In genomic region chr7:48017874-48018273, GRCm38 (mm10) we compare ENCODE assay signal across 26 mouse cellular contexts. TPM values are rescaled to one million over a fixed set of nuclear protein-coding genes. Genes with fewer than 3 reads are reported as not detected.
DNase-seq lines count a peak whose midpoint lies in the region; ATAC-seq and TF ChIP-seq lines count a peak whose summit lies in the region.
"Had no signal": no experiment of that assay in that cellular context is flagged by ENCODE, and none has a peak within 500 bp of the region (broad histone marks: within the 10 kb centered on the region; RNA-seq: fewer than 3 reads in every experiment).

No protein-coding gene starts in this region.

- H3K4me3 ChIP-seq in intestine, postnatal 0 days (ENCODE audit: low read depth, low read length): no peak overlapping the region
- no peak overlapping the region for H3K4me3 ChIP-seq in intestine, embryonic 16.5 days (ENCODE audit: low read length)
- no peak overlapping the region for H3K4me3 ChIP-seq in heart, embryonic 11.5 days (ENCODE audit: low read depth, low read length)
- H3K4me3 ChIP-seq: embryonic facial prominence, embryonic 10.5 days; forebrain, embryonic 13.5 days; gastrocnemius, adult 2 months; hindbrain, embryonic 13.5 days; intestine, embryonic 15.5 days had no signal

- no peak overlapping the region for H3K4me2 ChIP-seq in intestine, postnatal 0 days (replicated peaks; ENCODE audit: low read depth)
- no peak overlapping the region for H3K4me2 ChIP-seq in intestine, embryonic 16.5 days (ENCODE audit: low read depth, low read length)
- H3K4me2 ChIP-seq in heart, embryonic 11.5 days: no peak overlapping the region
- H3K4me2 ChIP-seq: forebrain, embryonic 13.5 days; hindbrain, embryonic 13.5 days; intestine, embryonic 15.5 days had no signal

- DNase-seq in 416B (ENCODE audit: low read depth) (peak; percentile 36), ES-CJ7 (ENCODE audit: low read depth, low spot score) (peak; percentile 9)
- no peak for DNase-seq in gastrocnemius, adult 8-10 months (ENCODE audit: low spot score in 2 of 2)
- DNase-seq: adrenal gland, adult 2 months; adrenal gland, postnatal 25 days; B cell, adult 2 months; cerebellum, adult 18-20 months; cerebellum, adult 9-11 months; cerebellum, postnatal 36 days; gastrocnemius, adult 2 months; gastrocnemius, postnatal 36 days; heart, adult 11 months; heart, postnatal 10 days; heart, postnatal 4 days had no signal

- no peaks in the 10 kb centered on the region for H3K9me3 ChIP-seq in intestine, postnatal 0 days (ENCODE audit: control insufficient read depth)
- no peaks in the 10 kb centered on the region for H3K9me3 ChIP-seq in intestine, embryonic 16.5 days (ENCODE audit: control insufficient read depth, low read length)
- no peaks in the 10 kb centered on the region for H3K9me3 ChIP-seq in heart, embryonic 11.5 days (replicated peaks; ENCODE audit: control insufficient read depth, low read length)
- H3K9me3 ChIP-seq: embryonic facial prominence, embryonic 10.5 days; forebrain, embryonic 13.5 days; hindbrain, embryonic 13.5 days; intestine, embryonic 15.5 days had no signal

- 59% methylated on average over 2 of the region's 2 CpGs for WGBS in intestine, postnatal 0 days
- 51% methylated on average over 2 of the region's 2 CpGs for WGBS in intestine, embryonic 16.5 days
- 47% methylated on average over 2 of the region's 2 CpGs for WGBS in heart, embryonic 11.5 days (ENCODE audit: insufficient replicate concordance)

- no peaks in the 10 kb centered on the region for H3K4me1 ChIP-seq in intestine, postnatal 0 days (replicated peaks; ENCODE audit: control insufficient read depth, insufficient read depth, low read length)
- H3K4me1 ChIP-seq in intestine, embryonic 16.5 days (ENCODE audit: control insufficient read depth, insufficient read depth, low read length): no peaks in the 10 kb centered on the region
- H3K4me1 ChIP-seq in heart, embryonic 11.5 days (ENCODE audit: control insufficient read depth, insufficient read depth, low read length): no peaks in the 10 kb centered on the region
- H3K4me1 ChIP-seq: embryonic facial prominence, embryonic 10.5 days; forebrain, embryonic 13.5 days; hindbrain, embryonic 13.5 days; intestine, embryonic 15.5 days had no signal

- no peak overlapping the region for H3K27ac ChIP-seq in intestine, postnatal 0 days (ENCODE audit: low read depth, low read length)
- no peak overlapping the region for H3K27ac ChIP-seq in intestine, embryonic 16.5 days (ENCODE audit: low read length)
- H3K27ac ChIP-seq in heart, embryonic 11.5 days (ENCODE audit: low read depth, low read length): no peak overlapping the region
- H3K27ac ChIP-seq: embryonic facial prominence, embryonic 10.5 days; forebrain, embryonic 13.5 days; gastrocnemius, adult 2 months; hindbrain, embryonic 13.5 days; intestine, embryonic 15.5 days had no signal

- no peak for ATAC-seq in intestine, postnatal 0 days
- ATAC-seq in intestine, embryonic 16.5 days: no peak
- peak; percentile 58; the same call in 1 of the 2 replicates for ATAC-seq in megakaryocyte progenitor cell, adult 5-6 weeks (replicated peaks; ENCODE audit: poor library complexity)
- ATAC-seq in heart, embryonic 11.5 days (replicated peaks; ENCODE audit: insufficient number of reproducible peaks, low FRiP score, low TSS enrichment): no peak
- ATAC-seq: CD4-positive, CD25-positive, alpha-beta regulatory T cell, adult 4 months; forebrain, embryonic 13.5 days; intestine, embryonic 15.5 days; Patski had no signal

- no peaks in the 10 kb centered on the region for H3K36me3 ChIP-seq in intestine, postnatal 0 days (ENCODE audit: control insufficient read depth, insufficient read depth)
- H3K36me3 ChIP-seq in intestine, embryonic 16.5 days (ENCODE audit: control insufficient read depth, insufficient read depth, low read length): no peaks in the 10 kb centered on the region
- H3K36me3 ChIP-seq in heart, embryonic 11.5 days (ENCODE audit: control insufficient read depth, insufficient read depth, low read length): no peaks in the 10 kb centered on the region
- H3K36me3 ChIP-seq: embryonic facial prominence, embryonic 10.5 days; hindbrain, embryonic 13.5 days; intestine, embryonic 15.5 days had no signal

- TF ChIP-seq CTCF in intestine, postnatal 0 days (IDR thresholded peaks at IDR 0.05; ENCODE audit: low read depth): peak; percentile 22; the same call in 1 of the 2 replicates

- no peaks in the 10 kb centered on the region for H3K27me3 ChIP-seq in intestine, postnatal 0 days (replicated peaks; ENCODE audit: control insufficient read depth, insufficient read depth, low read length)
- no peaks in the 10 kb centered on the region for H3K27me3 ChIP-seq in intestine, embryonic 16.5 days (replicated peaks; ENCODE audit: control insufficient read depth, insufficient read depth, low read length)
- no peaks in the 10 kb centered on the region for H3K27me3 ChIP-seq in heart, embryonic 11.5 days (ENCODE audit: control insufficient read depth, insufficient read depth, low read length)
- H3K27me3 ChIP-seq: forebrain, embryonic 13.5 days; hindbrain, embryonic 13.5 days; intestine, embryonic 15.5 days; Patski had no signal

- H3K9ac ChIP-seq in intestine, postnatal 0 days (ENCODE audit: low read depth, low read length): no peak overlapping the region
- no peak overlapping the region for H3K9ac ChIP-seq in intestine, embryonic 16.5 days (ENCODE audit: low read depth, low read length)
- no peak overlapping the region for H3K9ac ChIP-seq in heart, embryonic 11.5 days (ENCODE audit: low read depth, low read length)
- H3K9ac ChIP-seq: forebrain, embryonic 13.5 days; hindbrain, embryonic 13.5 days; intestine, embryonic 15.5 days had no signal

RNA-seq across cellular contexts. Expression of gene Mrgprx1, which starts 9.5 kb away (rescaled TPM):
- not detected in 2 replicates for polyA plus RNA-seq in intestine, postnatal 0 days (2015; fragmentation: Nextera tagmentation; extraction: Ambion mirVana)
- polyA plus RNA-seq in intestine, embryonic 16.5 days (2015; fragmentation: Nextera tagmentation; extraction: Ambion mirVana): not detected in 2 replicates
- not detected in 2 replicates for total RNA-seq in megakaryocyte progenitor cell, adult 5-6 weeks (2015)
- total RNA-seq in megakaryocyte progenitor cell, adult 5-6 weeks (2017): not detected in 2 replicates
- not detected in 2 replicates for polyA plus RNA-seq in heart, embryonic 11.5 days (2014; fragmentation: Nextera tagmentation; extraction: Ambion mirVana)
- not detected for total RNA-seq in gastrocnemius, adult 8-10 months (2022)
- total RNA-seq: adrenal gland, adult 2 months; adrenal gland, postnatal 25 days; gastrocnemius, adult 2 months; gastrocnemius, postnatal 36 days; heart, postnatal 10 days; heart, postnatal 4 days had no signal
- polyA plus RNA-seq: adrenal gland, adult 2 months; CD4-positive, CD25-positive, alpha-beta regulatory T cell, adult 4 months; embryonic facial prominence, embryonic 10.5 days; embryonic facial prominence, embryonic 14.5 days; forebrain, embryonic 13.5 days; heart, embryonic 14.5 days; hindbrain, embryonic 13.5 days; intestine, embryonic 15.5 days; Patski had no signal

RNA-seq across cellular contexts. Expression of gene Mrgpra4, which starts 36.0 kb away (rescaled TPM):
- polyA plus RNA-seq in intestine, postnatal 0 days (2015; fragmentation: Nextera tagmentation; extraction: Ambion mirVana): not detected in 2 replicates
- not detected in 2 replicates for polyA plus RNA-seq in intestine, embryonic 16.5 days (2015; fragmentation: Nextera tagmentation; extraction: Ambion mirVana)
- not detected in 2 replicates for total RNA-seq in megakaryocyte progenitor cell, adult 5-6 weeks (2015)
- not detected in 2 replicates for total RNA-seq in megakaryocyte progenitor cell, adult 5-6 weeks (2017)
- not detected in 2 replicates for polyA plus RNA-seq in heart, embryonic 11.5 days (2014; fragmentation: Nextera tagmentation; extraction: Ambion mirVana)
- total RNA-seq in gastrocnemius, adult 8-10 months (2022): not detected
- total RNA-seq: adrenal gland, adult 2 months; adrenal gland, postnatal 25 days; gastrocnemius, adult 2 months; gastrocnemius, postnatal 36 days; heart, postnatal 10 days; heart, postnatal 4 days had no signal
- polyA plus RNA-seq: adrenal gland, adult 2 months; CD4-positive, CD25-positive, alpha-beta regulatory T cell, adult 4 months; embryonic facial prominence, embryonic 10.5 days; forebrain, embryonic 13.5 days; heart, embryonic 14.5 days; hindbrain, embryonic 13.5 days; intestine, embryonic 15.5 days; Patski had no signal

Comparison
In these comparisons a context has a peak if more than half of its experiments do, and no peak if none do; other contexts are left out.
1. DNase-seq: peak in 416B (single experiment) and ES-CJ7 (single experiment); none in gastrocnemius, adult 8-10 months (0 of 2).